Mouse (Mus musculus): ENCODE measurements at regions not wholly inside any gene's neighbourhood (a gene's known extent, or its start where the extent isn't known, plus 50 kb on each side); places are given as distances from the start of the nearest gene placed in this dataset.

- TF ChIP-seq CTCF (IDR thresholded peaks at IDR 0.05; ENCODE audit: low read depth, low read length): no peak
- no peak for TF ChIP-seq POLR2A (IDR thresholded peaks at IDR 0.05; ENCODE audit: borderline replicate concordance, low read depth, low read length)
Observed at GRCm38 (mm10) chr12:69510736-69511135, 72.1 kb downstream of the Vcpkmt start.

All from bone marrow macrophage, adult 2 months (primary cell).